Mouse (Mus musculus) bone marrow, adult 2 months (tissue): ENCODE results near the gene Jazf1.

Source experiments
- CTCF ChIP-seq: fragments of 200-500 bp; IDR thresholded peaks from 2 replicates; pipeline ENCODE4 v1.5.1; 2011; ENCODE audit warnings: low read length, control low read depth; ENCODE audit not compliant: control insufficient read depth, insufficient read depth
- POLR2A ChIP-seq: fragments of 200-500 bp; IDR thresholded peaks from 2 replicates; pipeline ENCODE4 v1.6.1; 2011; ENCODE audit warnings: low read depth, mild to moderate bottlenecking, control low read depth, low read length, borderline replicate concordance; ENCODE audit not compliant: control insufficient read depth

DNA sequence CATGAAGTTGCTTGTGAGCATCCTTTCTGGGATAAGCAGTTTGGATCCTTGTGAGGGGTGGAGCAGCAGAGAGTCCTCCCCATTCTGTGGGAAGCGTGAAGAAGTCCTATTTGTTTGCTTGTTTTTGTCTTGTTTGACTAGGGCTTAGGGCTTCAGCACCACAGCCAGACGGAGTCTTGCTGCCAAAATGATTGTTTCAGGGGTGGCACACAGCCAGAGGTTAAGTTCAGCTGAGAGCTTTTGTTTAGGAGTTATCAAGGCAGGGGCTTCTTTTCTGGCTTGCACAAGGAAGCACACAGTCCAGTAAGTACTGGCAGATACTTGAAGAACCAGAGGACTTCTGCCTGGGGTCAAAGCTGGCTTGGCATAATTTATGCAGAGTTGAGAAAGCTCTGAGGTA is 10.2 kb upstream of the Jazf1 start:
- TF ChIP-seq CTCF (no peak), POLR2A (no peak)
